Mouse (Mus musculus) cortical plate, adult 2 months (tissue): ENCODE data around the gene Dusp7. TPM values are rescaled to one million over a fixed set of nuclear protein-coding genes. Genes with fewer than 3 reads are reported as not detected.

Experiments used
- H3K27ac ChIP-seq: fragments of 200-500 bp; 2 replicates; pipeline ENCODE4 v1.5.1; 2012; ENCODE audit warnings: low read length, control low read depth, inconsistent platforms; ENCODE audit not compliant: insufficient read depth
- H3K4me1 ChIP-seq: fragments of 200-500 bp; 2 replicates; pipeline ENCODE4 v1.6.1; 2011; ENCODE audit warnings: low read length; ENCODE audit not compliant: control insufficient read depth, insufficient read depth
- H3K4me3 ChIP-seq: fragments of 200-500 bp; 2 replicates; pipeline ENCODE4 v1.5.1; 2011; ENCODE audit warnings: mild to moderate bottlenecking, low read length, control low read depth; ENCODE audit not compliant: insufficient read depth
- CTCF ChIP-seq: fragments of 200-500 bp; IDR thresholded peaks from 2 replicates; pipeline ENCODE4 v1.5.1; 2011; ENCODE audit warnings: mild to moderate bottlenecking, control low read depth, low read length; ENCODE audit not compliant: insufficient read depth; ENCODE audit errors: extremely low read depth
- POLR2A ChIP-seq: fragments of 200-500 bp; IDR thresholded peaks from 2 replicates; pipeline ENCODE4 v1.6.1; 2011; ENCODE audit warnings: mild to moderate bottlenecking, low read length, control low read depth; ENCODE audit not compliant: insufficient read depth; ENCODE audit errors: extremely low read depth
- polyA plus RNA-seq: library from polyadenylated mRNA; depleted of rRNA; stranded (reverse); fragments of >200 nt; gene quantifications from 2 replicates; pipeline ENCODE4 v1.2.3, GENCODE M21; 2012

Gene Dusp7
- polyA plus RNA-seq, 1 experiment: 128 TPM

DNA sequence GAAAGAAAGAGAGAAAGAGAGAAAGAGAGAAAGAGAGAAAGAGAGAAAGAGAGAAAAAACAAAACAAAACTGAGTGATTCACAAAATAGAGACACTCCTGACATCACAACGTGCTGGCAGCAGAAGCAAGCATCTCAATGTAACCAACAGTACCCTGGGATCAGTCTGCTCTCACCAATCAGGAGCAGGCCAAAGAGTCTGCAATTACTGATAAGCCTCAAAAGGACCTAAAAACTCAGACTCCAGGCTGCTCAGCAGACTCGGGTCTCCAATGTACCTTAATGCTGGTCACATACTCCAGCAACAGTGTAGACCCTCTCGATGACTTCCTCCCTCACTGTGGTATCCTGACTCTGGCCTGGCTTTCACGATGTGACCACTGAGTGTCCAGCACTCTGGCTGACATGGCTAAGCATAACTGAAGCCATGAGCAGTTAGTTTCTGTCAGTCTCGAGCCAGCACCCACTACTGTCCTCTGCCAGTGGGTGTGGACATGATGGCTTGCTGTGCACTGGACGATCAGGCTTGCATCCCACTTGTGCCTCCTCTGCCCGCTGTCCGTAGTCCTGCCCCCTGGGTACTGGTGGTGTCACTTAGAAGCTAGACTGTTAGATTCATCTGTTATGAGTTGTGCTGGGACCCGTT lies 30.4 kb downstream of the Dusp7 start:
- peaks cover 10% of the 10 kb centered on the region for H3K4me1 ChIP-seq
- no peak overlapping the region for H3K27ac ChIP-seq
- H3K4me3 ChIP-seq: no peak overlapping the region
- TF ChIP-seq CTCF (no peak), POLR2A (no peak)

DNA sequence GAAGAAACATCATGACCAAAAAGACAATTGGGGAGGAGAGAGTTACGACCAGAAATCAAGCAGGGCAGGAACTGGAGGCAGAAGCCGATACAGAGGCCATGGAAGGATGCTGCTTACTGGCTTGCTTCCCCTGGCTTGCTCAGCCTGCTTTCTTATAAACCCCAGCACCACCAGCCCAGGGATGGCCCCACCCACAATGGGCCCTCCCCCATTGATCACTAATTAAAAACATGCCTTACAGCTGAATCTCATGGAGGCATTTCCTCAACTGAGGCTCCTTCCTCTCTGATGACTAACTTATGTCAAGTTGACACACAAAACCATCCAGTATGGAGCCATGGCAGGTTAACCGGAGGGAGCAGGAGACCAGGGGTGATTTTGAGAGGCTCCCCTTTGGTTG lies 31.4 kb downstream of the Dusp7 start:
- TF ChIP-seq CTCF (no peak), POLR2A (no peak)
- peaks cover 10% of the 10 kb centered on the region for H3K4me1 ChIP-seq

DNA sequence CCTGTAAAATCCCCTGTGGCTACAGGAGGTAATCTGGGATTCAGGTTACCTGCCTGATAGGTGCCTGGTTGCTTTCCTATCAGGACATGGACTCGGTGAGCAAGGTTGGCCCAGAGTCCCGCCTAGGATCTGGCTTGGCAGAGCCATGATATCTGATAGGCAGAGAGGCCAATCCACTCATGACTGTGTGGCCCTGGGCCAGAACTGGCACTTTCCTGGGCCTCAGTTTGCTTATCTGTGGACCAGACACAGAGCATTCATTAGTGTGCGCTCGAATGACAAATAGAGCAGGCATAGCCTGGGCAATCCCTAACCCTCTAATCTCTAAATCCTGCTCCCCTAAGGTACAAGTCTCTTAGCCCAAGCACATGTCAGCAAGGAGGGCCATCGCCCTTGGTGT lies 33.7 kb downstream of the Dusp7 start:
- Histone ChIP-seq H3K4me1 (peaks cover 13% of the 10 kb centered on the region), H3K4me3 (no peak overlapping the region), H3K27ac (no peak overlapping the region)
- no peak for TF ChIP-seq CTCF
- TF ChIP-seq POLR2A: no peak

More for the DNA sequence above, 31.4 kb downstream of the Dusp7 start:
- Histone ChIP-seq H3K27ac (no peak overlapping the region), H3K4me3 (no peak overlapping the region)

DNA sequence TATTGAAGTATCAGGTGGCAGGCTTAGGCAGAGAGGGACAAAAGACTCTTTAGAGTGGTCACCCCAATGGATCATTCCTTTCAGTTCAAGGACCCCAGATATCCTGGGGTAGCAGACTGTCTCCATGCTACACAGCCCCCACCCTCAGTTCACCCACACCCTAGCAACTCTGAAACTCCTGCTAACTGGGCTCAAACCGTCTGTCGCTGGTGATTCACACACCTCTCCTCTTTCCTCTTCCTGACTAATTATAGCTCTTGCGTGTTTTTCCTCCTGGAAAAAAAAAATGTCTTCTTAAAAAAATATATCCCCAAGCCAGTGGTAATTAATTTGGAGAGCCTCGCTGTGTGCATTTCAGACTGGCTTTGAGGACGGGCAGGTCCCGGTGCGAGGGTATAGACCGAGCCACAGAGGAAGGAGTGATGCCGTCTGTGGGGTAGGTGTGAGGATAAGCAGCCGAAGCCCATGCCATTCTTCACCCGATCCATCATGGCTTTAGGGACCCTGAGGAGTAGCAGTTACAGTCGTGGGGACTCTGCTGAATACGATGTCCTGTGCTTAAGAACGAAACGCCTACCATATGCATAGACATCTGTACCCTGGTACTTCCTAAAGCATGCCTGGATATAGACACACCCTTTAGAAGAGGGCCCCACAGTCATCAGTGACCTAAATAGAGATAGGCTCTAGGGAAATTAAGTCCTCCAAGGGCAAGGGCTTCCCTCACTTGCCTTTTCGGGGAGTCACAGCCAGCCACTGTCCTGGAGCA lies 34.4 kb downstream of the Dusp7 start:
- Histone ChIP-seq H3K4me3 (no peak overlapping the region), H3K27ac (peak overlapping the region; percentile 69)
- TF ChIP-seq CTCF (no peak), POLR2A (no peak)

DNA sequence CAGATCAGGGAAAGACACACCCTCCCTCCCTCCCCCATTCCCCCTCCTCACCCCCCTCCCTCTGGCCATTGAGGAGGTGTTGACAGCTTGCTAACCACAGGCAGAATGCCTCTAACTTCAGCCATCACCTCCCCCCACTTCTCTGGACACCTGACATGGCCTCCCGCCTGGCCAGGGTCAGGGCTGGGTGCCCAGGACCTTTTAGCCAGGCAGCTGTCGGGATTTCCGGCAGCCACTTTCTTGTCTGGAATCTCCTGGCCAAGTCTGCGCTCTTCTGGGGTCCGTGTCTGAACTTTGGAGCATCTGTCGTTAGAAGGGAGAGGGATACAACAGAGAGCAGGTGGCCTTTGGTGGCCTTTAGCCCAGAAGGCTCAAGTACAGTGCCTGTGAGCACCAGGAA lies 36.8 kb downstream of the Dusp7 start:
- no peak overlapping the region for H3K4me3 ChIP-seq
- H3K4me1 ChIP-seq: peaks cover 14% of the 10 kb centered on the region
- no peak overlapping the region for H3K27ac ChIP-seq
- TF ChIP-seq POLR2A (no peak), CTCF (no peak)

More for the DNA sequence above, 34.4 kb downstream of the Dusp7 start:
- H3K4me1 ChIP-seq: peaks cover 14% of the 10 kb centered on the region

DNA sequence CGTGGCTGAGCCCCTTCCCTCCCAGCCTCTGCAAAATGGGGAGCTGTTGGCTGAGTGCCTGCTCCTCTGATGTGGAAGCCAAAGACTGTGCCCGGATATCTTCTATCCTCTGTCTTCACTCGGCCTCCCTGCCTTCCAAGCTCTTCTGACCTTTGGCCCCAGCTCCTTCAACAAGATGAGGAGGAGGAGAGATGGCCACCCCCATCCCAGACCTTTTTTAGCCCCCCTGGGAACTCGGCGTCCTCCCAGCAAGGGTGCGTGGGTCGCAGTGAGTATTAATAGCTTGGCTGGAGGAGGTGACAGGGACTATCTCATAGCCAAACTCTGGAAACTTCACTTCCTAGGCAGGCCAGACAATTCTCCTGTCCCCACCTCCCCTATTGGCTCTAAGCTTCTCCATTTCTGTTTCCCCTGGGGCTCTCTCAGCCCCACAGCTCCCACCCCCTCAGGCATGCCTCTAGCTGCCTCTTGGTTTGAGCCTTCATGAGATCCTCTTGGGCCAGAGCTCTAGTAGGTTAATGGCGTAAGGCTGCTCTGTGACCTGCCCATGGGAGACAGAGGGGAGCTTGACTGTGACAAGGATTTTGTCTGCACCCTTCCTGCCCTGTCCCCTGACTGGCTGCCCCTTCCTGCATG lies 38.1 kb downstream of the Dusp7 start:
- peaks cover 18% of the 10 kb centered on the region for H3K4me1 ChIP-seq

DNA sequence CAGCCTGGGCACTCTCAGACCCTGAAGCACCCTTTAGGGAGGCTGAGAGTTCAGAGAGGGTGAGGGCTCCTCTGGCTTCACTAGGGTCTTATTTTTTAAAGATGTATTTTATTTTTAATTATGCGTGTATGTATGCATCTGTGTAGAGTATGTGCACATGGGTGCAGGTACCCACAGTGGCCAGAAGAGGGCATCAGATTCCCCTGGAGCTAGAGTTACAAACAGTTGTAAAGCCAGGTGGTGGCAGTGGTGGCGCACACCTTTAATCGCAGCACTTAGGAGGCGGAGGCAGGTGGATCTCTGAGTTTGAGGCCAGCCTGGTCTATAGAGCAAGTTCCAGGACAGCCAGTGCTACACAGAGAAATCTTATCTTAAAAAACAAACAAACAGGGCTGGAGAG lies 40.7 kb downstream of the Dusp7 start:
- H3K4me3 ChIP-seq: no peak overlapping the region
- no peak for TF ChIP-seq POLR2A
- no peak for TF ChIP-seq CTCF
- H3K27ac ChIP-seq: no peak overlapping the region
- H3K4me1 ChIP-seq: peaks cover 8% of the 10 kb centered on the region

More for the DNA sequence above, 38.1 kb downstream of the Dusp7 start:
- H3K4me3 ChIP-seq: no peak overlapping the region
- H3K27ac ChIP-seq: 0 out of 2 replicates have a peak overlapping the region, but pooled peaks have one; percentile 34
- TF ChIP-seq POLR2A (no peak), CTCF (no peak)

DNA sequence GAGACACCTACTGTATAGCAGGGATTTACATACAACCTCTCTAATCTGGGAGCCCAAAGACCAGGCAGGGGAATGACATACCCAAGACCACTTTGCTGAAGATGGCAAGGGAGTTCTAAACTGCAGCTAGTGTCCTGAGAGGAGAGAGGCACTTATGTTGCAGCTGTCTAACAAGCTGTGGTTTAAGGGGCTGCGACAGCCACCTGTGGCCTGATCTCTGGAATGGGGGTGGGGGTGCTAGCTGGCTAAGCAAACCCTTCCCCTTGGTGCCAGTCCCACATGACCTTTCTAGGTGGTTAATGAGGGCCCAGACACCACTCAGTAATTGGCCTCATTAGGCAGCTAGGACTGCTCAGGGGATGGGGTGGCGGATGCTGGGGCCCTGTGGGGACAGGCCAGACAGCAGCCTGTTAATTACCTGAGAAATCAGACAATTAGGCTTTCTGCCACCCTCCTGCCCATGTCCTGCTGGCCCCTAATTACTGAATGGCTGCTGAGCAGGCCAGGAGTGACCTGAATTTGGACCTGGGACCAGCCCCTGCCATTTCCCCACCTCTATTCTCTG lies 41.7 kb downstream of the Dusp7 start:
- no peak overlapping the region for H3K27ac ChIP-seq
- H3K4me1 ChIP-seq: peaks cover 8% of the 10 kb centered on the region
- H3K4me3 ChIP-seq: no peak overlapping the region
- TF ChIP-seq CTCF (no peak), POLR2A (no peak)

DNA sequence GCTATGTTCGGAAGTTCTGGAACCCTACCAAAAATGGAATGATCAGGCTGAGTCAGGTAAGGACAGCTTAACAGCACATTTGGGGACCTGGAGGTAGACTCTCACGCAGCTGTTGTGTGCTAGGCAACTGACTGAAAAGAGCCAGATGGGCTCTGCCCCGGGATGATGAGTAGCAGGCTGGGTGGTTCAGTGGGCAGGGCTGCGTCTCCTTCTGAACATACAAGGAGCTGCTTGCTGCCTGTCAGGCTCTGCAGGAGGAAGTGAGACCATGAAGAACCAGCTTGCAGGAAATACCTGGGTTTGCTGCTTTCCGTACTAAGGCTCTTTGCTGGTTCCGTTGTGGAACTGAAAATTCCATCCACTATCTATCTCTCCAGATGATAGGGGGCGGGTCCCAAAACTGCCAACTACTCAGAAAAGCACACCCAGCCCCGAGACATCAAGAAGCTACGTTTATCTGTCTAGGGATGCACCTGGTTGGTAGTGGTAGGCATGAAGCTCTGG lies 42.7 kb downstream of the Dusp7 start:
- TF ChIP-seq POLR2A (no peak), CTCF (no peak)
- no peak overlapping the region for H3K27ac ChIP-seq
- H3K4me1 ChIP-seq: peaks cover 8% of the 10 kb centered on the region
- no peak overlapping the region for H3K4me3 ChIP-seq

DNA sequence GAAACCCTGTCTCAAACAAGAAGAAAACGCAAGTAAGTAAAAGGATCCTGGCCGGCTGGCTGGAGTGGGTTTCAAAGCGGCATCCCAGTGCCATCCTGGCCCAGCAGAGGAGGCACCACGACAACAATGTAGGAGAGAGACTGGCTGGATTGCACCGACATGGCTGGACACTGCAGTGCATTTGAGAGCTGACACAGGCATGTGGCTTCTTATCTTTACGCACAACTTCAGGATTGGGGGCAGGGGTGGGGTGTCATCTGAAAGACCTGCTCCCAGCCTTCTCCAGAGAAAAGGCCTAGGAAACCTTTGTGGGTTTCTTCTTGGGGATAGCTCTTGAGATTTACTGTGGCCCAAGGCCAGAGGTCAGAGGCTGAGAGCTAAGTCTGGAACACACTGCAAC lies 43.3 kb downstream of the Dusp7 start:
- TF ChIP-seq POLR2A: no peak
- TF ChIP-seq CTCF: no peak
- Histone ChIP-seq H3K27ac (no peak overlapping the region), H3K4me3 (no peak overlapping the region), H3K4me1 (peaks cover 8% of the 10 kb centered on the region)
